Mouse (Mus musculus) hematopoietic stem cell, adult 5-6 weeks (primary cell): ENCODE measurements around the gene Olfr846. TPM values are rescaled to one million over a fixed set of nuclear protein-coding genes. Genes with fewer than 3 reads are reported as not detected.

Experiments used
- ATAC-seq, 2 experiments: fragments of 125-278 bp in 1 of 2; replicated peaks in 1 of 2; 2 replicates each; pipeline ENCODE4 v1.8.0; 2016 to 2017; ENCODE audit warnings: inconsistent platforms in 2 of 2, mild to moderate bottlenecking in 2 of 2, moderate number of reproducible peaks in 2 of 2, low read depth in 1 of 2, moderate TSS enrichment in 1 of 2; ENCODE audit not compliant: low FRiP score in 2 of 2, poor library complexity in 2 of 2, severe bottlenecking in 2 of 2, insufficient read depth in 1 of 2, low TSS enrichment in 1 of 2
- total RNA-seq: library from RNA; stranded (forward); fragments of 172-1452, 232-1000 nt; gene quantifications from 2 replicates; pipeline ENCODE4 v1.2.3, GENCODE M21; 2017

The Olfr846 gene
- total RNA-seq = not detected in 2 replicates

DNA sequence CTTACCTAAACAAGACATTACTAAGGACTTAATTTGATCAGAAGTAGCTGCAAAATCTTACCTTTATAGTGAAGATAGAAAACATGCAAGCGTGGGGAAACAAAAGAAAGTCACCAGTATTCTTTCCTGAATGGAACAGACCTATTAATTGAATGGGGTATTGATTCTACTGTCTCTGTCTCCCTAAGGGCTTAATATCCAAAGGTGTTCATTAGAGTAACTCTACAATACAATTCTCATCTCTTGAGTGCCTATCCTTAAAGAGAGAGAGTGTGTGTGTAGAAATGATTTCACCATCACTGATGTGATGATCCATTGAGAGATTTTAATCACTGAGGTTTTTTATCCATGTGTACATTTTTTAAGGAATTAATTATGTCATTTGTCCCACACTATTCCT, at the start of gene Olfr846:
Olfr846 (minus strand) TSS at position 101 of the 400 bp plus-strand sequence.
- ATAC-seq = no peak

DNA sequence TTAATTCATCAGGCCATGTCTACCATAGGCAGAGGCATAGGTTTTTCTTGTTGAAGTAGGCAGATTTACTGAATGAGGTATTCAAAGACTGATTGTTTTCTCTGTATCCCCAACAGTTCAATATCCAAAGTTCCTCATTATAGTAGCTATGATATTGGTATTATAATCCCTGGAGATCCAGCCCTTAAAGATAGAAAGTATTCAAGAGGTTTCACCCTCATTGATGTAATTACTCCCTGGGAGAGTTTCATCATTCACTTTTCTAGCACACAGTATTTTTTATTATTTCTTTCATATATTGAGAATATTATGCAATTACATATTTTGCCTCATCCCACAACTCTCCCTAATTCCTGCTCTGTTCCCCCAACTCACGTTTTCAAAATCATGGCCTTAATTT, 14.8 kb upstream of the Olfr846 start, which contains the start of gene Olfr847:
Olfr847 (minus strand) TSS at position 101 of the 400 bp plus-strand sequence.
- ATAC-seq = no peak

DNA sequence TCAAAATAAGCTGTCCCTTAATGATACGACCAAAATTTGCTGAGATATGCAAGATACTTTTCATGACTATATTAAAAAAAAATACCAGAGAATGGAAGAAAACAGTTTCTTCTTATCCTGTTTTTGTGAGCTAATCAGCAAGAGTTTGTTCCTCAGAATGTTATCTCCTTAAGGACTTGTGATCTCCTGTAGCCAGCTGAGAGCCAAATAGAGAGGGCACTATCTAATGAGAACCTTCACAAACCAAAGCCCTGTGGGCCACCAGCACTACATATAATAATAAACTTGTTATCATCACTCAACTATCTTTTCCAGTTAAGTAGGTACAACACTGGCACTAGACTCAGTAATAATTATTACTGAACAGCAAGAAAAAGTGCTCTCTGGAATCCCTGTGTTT, 27.6 kb downstream of the Olfr846 start, which contains the start of gene Olfr845:
Olfr845 (plus strand) TSS at position 301 of the 400 bp plus-strand sequence.
- no peak for ATAC-seq

DNA sequence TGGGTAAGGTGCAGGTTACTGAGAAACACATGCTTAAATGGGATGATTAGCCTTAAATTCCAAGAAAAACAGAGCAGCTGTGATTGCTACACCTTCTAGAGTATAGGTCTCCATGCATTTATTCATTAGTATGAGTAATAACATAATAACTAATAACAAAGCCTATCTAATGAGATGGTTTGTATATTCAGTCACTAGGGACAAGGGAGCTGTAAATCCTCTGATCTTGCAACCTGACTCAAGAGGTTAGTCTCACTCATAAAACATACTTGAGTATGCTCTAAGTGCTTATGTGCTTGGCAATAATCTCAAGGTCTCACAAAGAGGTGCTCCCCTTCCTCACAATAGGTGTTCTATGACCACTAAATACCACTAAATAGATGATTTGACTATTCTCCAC, 47.8 kb downstream of the Olfr846 start, which contains the start of gene Olfr844:
Olfr844 (plus strand) TSS at position 301 of the 400 bp plus-strand sequence.
- no peak for ATAC-seq

Other genes starting within 250 kb of the Olfr846 start
- gene Olfr836, start 243.6 kb downstream of the Olfr846 start, total RNA-seq = not detected in 2 replicates
- not detected in 2 replicates for gene Olfr837, start 227.7 kb downstream of the Olfr846 start, total RNA-seq
- not detected in 2 replicates for gene Olfr839-ps1, start 186.7 kb downstream of the Olfr846 start, total RNA-seq
- gene Olfr843, start 112.0 kb downstream of the Olfr846 start, total RNA-seq = not detected in 2 replicates
- not detected in 2 replicates for gene Olfr844, start 47.7 kb downstream of the Olfr846 start, total RNA-seq
- gene Olfr845, start 27.5 kb downstream of the Olfr846 start, total RNA-seq = not detected in 2 replicates
- not detected in 2 replicates for gene Olfr847, start 14.7 kb upstream of the Olfr846 start, total RNA-seq
- gene Olfr849, start 76.3 kb upstream of the Olfr846 start, total RNA-seq = not detected in 2 replicates
- gene Olfr850, start 114.2 kb upstream of the Olfr846 start, total RNA-seq = not detected in 2 replicates
- gene Olfr851, start 129.3 kb upstream of the Olfr846 start, total RNA-seq = not detected in 2 replicates
- not detected in 2 replicates for gene Olfr853, start 177.1 kb upstream of the Olfr846 start, total RNA-seq
- gene Olfr854, start 203.4 kb upstream of the Olfr846 start, total RNA-seq = not detected in 2 replicates
- not detected in 2 replicates for gene Olfr855, start 218.6 kb upstream of the Olfr846 start, total RNA-seq